Mouse (Mus musculus): Measurements from ENCODE around the gene Vsir. TPM values are rescaled to one million over a fixed set of nuclear protein-coding genes. Genes with fewer than 3 reads are reported as not detected.

Vsir gene
- total RNA-seq, 2 experiments from 2014 or later = 15.3 TPM

GRCm38 (mm10) chr10:60381142-60381925 lies 34.7 kb downstream of the Vsir start:
- no peak for DNase-seq (ENCODE audit: low spot score in 2 of 2)

DNA sequence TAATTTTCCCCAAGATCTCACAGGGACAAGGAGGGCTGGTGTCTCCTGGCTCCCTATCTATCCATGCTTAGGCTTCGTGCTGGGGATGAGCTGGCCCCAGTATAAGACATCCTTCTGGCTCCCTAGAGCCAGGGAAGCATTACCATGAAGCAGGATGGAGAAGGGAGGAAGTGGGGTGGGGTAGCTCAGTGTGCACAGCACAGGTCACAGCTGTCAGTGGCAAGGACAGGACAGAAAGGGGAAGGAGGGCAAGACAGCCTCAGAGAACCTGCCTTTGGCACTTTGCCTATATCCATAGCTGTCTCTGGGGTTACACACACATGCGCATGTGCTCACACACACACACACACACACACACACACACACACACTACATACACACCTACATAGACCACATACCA lies 41.7 kb downstream of the Vsir start:
- DNase-seq (ENCODE audit: low spot score in 2 of 2) = no peak

- DNase-seq (ENCODE audit: low spot score in 2 of 2) = no peak
These were observed 42.8 kb downstream of the Vsir start for GRCm38 (mm10) chr10:60389447-60389865.

DNA sequence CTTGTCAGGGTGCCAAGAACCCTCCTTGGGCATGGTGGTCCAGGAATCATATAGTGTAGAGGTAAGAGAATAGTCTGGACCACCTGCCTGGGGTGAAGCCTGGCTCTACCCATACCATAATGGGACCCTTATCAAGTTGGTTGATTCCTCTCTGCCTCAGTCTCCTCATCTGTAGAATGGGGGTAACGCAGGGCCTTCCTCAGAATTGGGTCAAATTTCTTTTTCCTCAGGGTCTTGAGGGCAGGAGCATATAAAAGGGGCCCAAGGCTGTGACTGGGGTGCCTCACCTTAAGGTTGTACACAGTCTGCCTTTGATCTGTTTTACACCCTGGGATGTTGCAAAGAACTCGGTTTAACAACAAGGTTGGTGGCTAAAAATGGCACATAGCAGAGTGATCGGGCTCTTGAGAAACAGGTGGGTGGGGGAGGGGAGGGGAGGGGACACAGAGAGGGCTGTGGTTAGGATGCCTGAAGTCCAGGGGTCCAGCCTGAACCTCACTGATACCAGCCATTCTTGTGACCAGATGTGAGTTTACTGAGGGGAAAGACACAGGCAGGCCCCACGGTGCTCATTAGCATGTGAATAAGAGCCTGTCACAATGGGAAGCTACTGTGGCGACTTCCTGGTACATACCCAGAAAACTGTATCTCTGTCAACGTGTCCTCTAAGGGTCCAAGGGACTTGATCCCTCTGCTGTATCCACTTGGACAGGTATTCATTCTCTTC lies 43.7 kb downstream of the Vsir start:
- DNase-seq (ENCODE audit: low spot score in 2 of 2) = no peak

- no peak for DNase-seq (ENCODE audit: low spot score in 2 of 2)
These were observed 44.3 kb downstream of the Vsir start for GRCm38 (mm10) chr10:60390904-60391420.

DNA sequence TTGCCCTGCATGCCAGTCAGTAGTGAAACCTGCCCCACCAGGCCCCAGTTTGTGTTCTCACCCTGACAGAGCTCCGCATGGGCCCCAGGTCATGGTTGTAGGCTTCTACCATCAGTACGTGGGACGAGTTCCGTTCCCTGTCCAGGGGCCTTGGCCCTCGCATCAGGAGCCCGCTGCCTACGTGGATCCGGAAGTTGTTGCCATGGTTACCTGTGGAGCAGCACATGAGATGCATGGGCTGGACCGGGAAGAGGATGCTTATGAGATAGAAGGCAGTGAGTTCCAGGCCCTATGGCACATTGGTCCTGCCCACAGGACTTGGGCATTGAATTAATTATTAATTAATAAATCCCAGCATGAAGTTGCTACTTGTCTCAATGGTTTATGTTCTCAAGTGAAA lies 45.0 kb downstream of the Vsir start:
- no peak for DNase-seq (ENCODE audit: low spot score in 2 of 2)

DNA sequence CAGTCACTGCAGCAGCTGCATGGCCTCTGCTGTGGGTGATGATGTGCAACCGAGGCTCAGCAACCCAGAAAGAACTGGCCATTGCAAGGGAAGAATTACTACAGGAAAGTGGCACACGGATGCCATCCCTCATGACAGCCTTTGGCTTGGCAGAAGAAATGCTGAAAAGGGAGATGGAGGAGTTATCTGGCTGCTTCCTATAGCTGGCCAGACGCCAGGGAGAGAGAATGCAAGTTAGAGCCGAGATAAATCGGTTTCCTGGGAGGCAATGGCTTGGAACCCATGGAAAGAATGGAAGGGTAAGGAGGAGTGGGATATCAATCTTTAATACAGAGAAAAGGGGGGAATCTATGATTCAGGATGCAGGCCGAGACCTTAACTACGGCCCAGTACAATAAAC lies 48.3 kb downstream of the Vsir start:
- DNase-seq (ENCODE audit: low spot score in 2 of 2) = no peak

- no peak for DNase-seq (ENCODE audit: low spot score in 2 of 2)
These were observed 49.0 kb downstream of the Vsir start for GRCm38 (mm10) chr10:60395605-60396004.

DNA sequence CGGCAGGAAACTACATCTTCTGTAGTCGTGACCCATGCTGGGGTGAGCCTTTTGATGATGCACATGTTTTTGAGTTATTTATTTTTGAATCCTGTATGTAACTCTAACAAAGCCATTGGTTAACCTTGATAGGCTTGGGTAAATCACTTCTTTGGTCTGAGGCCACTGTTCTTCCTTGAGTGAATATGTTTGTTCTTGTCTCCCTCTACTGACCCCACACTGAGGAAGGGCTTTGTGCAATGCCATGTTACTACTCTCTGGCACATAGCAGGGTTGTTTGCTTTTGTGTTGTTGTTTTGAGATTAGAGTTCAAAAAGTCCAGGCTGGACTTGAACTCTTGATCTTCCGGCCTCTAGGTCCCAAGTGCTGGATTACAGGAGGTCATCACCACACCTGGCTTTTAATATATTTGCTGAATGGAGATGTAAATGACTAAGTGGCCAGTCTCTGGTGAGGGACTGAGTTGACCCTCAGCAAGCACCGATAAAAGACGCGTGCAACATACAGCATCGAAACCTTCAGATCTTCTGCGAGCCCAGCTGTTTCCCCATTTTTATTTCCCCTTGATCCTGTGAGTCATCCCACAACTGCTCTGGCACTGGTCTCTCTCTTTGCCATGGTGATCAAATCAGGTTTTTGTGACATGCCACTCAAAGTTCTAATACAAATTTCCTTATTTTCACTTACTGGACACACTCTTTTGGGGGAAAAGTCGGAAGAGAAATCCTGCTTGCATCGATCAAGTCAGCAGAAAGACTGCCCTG lies 51.6 kb downstream of the Vsir start:
- no peak for DNase-seq (ENCODE audit: low spot score in 2 of 2)

DNA sequence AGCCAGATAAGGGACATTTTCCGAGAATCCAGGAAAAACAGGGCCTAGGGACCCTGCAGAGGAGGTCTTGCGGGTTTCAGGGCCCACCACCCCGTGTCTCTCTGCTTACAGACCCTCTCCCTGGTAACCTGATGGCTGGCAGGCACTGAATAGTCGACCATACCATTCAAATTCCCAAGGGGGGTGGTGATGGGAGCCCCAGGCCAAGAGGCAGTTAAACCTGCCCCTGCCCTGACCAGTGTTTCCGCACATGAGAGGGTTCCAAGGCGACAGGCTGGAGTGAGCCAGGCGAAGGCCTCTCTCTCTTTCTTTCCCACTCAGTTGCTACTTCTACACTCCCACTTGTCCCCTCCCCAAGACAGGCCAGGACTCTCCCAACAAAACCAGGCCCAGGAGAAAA lies 52.8 kb downstream of the Vsir start, which contains the start of gene Gm17455:
Gm17455 (plus strand) TSS at position 278 of the 400 bp plus-strand sequence.
- no peak for DNase-seq (ENCODE audit: low spot score in 2 of 2)

DNA sequence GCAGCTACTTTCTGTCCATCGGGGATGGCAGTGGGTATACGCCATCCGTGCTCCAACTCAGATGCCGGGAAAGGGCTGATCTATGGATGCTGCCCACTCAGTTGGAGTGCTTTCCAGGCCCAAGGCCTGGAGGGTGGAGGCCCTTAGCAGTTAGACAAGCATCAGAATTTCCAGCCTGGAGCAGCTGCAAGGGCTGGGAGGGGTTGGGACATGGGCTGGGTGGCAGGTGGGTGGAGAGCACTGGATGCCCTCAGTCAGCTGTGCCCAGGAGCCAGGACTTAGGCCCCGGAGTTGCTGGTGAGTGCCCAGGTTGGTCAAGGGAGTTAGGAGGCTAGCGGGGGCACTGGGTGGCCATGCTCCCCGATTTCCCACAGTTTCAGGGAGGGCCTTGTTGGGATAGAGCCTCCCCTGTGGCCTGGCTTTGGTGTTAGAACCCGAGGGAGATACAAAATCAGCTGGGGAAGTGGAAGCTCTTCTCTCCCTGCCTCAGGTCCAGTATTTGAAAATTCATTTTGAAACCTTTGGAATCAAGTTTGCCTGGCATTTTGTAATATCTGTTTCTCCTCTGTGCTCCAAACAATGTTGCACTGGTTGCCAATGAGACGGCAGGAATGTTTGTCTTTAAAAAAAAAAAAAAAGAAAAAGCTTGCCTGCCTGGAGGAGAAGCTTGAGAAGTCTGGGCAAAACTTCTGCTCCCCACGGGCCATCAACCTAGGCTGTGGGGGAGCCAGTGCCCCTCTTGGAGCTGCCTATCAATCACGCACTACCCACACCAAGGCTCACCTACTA lies 54.0 kb downstream of the Vsir start:
- DNase-seq (ENCODE audit: low spot score in 2 of 2) = no peak

- peak; percentile 57 to 69 for DNase-seq (ENCODE audit: low spot score in 2 of 2)
These were observed 59.0 kb downstream of the Vsir start for GRCm38 (mm10) chr10:60405460-60406177.

- DNase-seq (ENCODE audit: low spot score in 2 of 2) = peak; percentile 81
These were observed 61.2 kb downstream of the Vsir start for GRCm38 (mm10) chr10:60407831-60408230.

DNA sequence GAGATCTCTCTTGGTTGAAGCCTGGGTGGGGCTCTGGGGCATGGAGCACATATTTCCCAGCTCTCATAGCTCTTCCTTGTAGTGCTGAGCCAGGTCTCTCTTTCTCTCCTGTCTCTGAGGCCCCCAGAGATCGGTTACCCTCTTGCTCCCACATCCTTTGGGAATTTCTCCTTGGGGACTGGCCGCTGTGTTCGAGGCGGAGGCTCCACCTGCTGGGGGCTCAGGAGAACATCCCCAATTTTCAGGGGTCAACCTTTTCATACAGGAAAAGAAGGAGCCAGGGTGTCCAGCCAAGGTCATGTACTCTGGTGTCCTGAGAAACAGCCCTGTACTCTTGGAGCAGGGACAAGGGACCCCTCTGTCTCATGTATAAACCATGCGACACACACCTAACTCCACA lies 65.1 kb downstream of the Vsir start:
- DNase-seq (ENCODE audit: low spot score in 2 of 2) = peak in 1 of 2 experiments; percentile 37

- DNase-seq (ENCODE audit: low spot score in 2 of 2) = no peak
These were observed 67.1 kb downstream of the Vsir start for GRCm38 (mm10) chr10:60413756-60414155.

- no peak for DNase-seq (ENCODE audit: low spot score in 2 of 2)
These were observed 70.4 kb downstream of the Vsir start for GRCm38 (mm10) chr10:60417041-60417440.

DNA sequence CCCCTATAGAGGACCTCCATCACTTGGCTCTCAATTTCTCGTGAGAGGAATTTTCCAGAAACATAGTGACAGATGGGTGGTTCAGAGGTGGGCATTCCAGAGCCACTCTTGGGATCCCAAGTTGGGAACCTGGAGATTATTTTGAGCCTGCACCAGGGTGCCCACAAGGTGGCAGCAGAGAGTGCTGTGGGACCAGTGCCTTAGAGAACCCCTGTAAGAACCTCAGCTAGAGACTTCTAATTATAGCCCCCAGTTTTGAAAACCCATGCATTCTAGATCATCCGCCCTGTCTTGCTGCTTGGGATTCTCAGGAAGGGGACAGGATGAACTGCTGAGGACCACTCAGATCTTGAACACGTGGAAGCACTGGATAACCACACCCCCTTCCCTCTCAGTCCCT lies 71.5 kb downstream of the Vsir start:
- peak; percentile 81 to 84 for DNase-seq (ENCODE audit: low spot score in 2 of 2)

GRCm38 (mm10) chr10:60419624-60420023 lies 73.0 kb downstream of the Vsir start:
- DNase-seq (ENCODE audit: low spot score in 2 of 2) = no peak
